Mouse (Mus musculus): ENCODE measurements at regions not wholly inside any gene's neighbourhood (a gene's known extent, or its start where the extent isn't known, plus 50 kb on each side); places are given as distances from the start of the nearest gene placed in this dataset.

DNA sequence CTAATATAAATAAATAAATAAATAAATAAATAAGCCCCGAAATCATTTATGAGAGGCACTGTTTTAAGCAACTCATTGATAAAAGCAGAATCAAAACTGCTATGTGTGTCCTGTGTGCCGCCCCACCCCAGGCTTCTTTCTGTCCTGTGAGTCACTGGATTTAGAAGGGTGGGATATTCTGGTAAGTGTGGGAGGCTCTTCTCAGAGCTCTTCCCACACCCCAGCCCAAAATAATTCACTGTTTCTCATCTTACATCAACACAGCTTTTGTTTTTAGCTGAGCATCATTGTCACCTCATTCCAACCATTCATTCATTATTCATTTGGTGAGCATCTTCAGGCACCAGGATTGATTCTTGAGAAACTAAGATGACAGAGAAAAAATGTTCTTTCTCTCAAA lies 118.4 kb downstream of the Barx2 start:
- DNase-seq = no peak

- no peak for DNase-seq
These were observed 137.3 kb downstream of the Barx2 start for GRCm38 (mm10) chr9:31775956-31776355.

- no peak for DNase-seq
These were observed 147.9 kb downstream of the Barx2 start for GRCm38 (mm10) chr9:31765401-31765800.

- peak in 1 of 2 experiments; percentile 1 for DNase-seq
These were observed 155.2 kb downstream of the Barx2 start for GRCm38 (mm10) chr9:31757894-31758561.

GRCm38 (mm10) chr9:31730443-31730842 lies 182.8 kb downstream of the Barx2 start:
- no peak for DNase-seq

- no peak for DNase-seq
These were observed 194.0 kb downstream of the Barx2 start for GRCm38 (mm10) chr9:31719309-31719708.

DNA sequence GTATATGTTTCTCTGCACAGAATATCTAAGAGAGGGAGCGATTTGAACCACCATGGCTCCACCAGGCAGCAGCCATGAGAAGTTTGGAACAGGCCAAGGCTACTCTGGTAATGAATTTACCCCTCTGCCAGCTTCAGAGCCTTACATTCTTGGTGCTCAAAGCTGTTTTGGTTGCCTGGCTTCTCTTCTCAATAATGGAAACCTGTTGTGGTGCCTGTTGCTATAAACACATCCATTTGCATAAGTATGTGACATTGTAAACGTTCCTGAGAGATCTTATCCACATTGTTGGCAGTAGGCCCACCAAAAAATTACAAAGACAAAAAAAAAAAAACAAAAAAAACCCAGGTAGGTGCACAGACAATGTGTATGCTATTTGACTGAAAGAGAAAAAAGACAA lies 203.2 kb downstream of the Barx2 start:
- DNase-seq = no peak

DNA sequence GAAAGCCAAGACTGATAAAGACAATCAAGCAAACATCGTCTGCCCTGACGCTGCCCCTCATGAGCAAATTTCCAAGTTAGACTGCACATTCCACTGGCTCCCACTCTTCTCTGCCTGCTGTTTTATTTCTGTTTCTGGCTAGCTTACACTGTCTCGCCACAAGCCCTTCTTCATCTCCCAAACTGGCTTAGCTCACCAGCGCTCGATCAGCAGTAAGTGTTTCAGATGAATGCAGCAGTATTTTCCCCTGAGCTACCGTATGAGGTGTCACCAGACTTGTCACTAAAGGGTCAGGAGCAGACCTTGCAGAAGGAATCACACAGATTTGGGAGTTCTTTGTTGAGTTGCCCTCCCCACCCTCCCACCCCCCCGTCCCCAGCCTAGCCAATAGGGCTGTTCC lies 206.6 kb downstream of the Barx2 start:
- no peak for DNase-seq

- no peak for DNase-seq
These were observed 222.3 kb downstream of the Barx2 start for GRCm38 (mm10) chr9:31690921-31691475.

- DNase-seq = no peak
These were observed 224.1 kb upstream of the Tmem45b start for GRCm38 (mm10) chr9:31688398-31688705.

DNA sequence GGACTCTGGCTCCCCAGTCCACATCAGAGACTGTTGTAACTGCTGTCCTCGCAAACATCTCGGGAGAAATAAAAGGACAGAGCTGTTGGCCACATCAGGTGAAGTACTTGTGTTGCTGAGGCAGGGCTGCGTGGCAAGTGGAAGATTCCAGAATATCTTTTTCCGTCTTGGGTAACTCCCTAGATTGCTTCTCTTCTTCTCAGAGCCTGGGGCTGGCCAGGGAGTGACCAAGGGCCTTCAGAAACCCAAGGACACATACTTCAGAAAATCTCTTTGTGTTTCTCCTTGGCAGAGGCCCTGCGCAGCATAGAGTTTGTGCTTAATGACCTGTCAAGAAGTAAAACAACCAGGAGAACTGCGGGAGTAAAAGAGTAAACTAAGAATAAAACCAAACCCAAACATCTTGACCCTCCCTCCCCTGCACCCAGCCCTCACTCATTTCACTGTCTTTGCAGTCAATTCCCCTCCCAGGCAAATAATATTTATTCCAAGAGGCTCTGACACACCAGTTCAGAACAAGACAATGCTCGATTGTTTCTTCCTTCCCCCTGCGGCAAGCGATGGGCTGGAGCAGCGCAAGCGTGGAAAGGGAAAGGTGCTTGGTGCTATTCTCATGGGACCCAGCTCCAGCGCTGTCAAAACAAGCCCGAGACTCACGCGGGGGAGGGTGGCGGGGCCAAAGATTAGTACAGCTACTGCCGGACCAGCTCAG lies 223.6 kb upstream of the Tmem45b start:
- no peak for DNase-seq

DNA sequence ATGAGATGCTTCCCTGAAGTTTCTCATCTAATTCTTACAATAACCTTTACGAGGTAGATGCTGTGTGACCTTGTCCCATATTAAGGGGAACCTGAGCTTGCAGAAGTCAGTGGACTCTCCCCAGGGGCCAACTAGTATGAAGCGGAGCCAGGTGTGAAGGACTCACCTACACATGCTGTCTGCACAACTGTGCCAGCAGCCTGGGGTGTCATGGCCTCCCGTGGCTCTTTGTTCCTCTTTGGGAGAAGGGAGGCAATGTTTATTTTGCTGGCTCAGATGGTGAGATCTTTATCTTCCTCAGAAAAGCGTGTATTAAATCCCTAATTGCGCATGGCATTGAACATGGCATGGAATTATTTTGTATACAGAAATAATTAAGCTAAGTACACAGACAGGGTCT lies 222.2 kb upstream of the Tmem45b start:
- DNase-seq = no peak

DNA sequence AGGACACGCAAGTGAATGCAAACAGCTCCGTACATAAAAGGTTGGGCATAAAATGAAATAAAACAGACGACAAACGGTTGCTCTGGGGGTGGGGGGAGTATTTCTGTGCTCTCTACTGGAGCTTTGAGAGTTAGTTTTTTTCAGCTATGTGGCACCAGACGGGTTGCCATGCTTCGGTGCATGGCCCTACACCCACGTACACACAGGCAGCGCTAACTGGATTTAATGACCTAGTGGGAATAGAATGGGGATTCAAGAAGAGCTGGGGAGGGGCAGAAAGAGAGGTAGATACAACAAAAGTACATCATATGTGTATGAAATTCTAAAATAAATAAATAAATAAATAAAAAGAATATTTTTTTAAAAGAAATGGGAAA lies 220.5 kb upstream of the Tmem45b start:
- no peak for DNase-seq

GRCm38 (mm10) chr9:31684099-31684811 lies 220.0 kb upstream of the Tmem45b start:
- no peak for DNase-seq

DNA sequence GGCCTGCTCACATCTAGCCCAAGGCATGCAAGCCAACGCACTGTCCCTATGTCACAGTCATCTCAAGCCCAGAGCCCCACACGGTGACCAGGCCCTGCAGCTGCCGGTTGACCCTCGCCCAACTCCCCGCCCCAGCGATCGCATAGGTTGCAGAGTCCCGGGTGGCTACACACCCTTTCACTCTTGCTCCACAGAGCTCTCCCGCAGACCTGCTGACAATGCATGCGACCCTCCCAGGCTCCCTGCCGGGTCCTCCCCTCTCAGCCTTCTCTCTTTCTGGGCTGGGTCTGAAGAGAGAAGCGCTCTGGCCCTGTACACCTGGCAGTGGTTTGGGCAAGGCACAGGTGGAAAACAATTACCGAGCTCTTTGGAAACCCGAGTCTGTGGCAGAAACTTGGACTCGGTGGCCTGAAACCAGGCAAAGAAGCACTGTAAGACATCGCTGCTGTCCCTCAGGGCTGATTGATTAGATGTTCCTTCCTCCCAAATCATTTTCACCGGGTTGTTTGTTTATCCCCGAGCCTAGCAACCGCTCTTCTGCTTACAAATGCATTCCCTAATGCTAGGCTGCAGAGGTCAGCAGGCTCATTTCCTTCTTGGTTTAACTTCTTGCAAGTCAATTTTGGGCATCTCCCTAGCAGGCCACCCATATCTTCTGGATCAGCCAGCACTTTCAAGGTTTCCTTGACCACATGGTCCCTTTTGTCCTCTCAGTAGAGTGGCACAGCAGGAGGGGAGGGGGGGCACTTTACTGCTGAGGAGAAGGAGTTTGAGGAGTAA lies 219.2 kb upstream of the Tmem45b start:
- no peak for DNase-seq

GRCm38 (mm10) chr9:31682893-31683292 lies 218.6 kb upstream of the Tmem45b start:
- no peak for DNase-seq

DNA sequence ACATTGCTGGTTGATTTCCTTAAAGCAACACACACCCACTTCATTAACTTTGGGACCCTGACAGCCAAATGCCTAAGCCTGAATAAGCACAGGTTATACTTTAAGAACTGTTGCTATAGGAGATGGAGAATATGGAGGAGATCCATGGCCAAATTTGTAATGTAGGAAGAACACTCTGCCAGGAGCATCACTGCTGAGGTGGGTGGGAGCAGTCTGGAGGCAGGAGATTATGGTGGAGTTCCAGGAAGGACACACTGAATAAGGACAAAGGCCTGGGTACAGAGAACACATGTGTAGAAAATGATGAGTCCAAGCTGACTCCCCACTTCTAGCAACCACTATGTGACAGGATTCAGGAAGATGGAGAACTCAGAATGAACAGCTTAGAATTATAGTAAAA lies 212.9 kb upstream of the Tmem45b start:
- DNase-seq = no peak

- no peak for DNase-seq
These were observed 194.8 kb upstream of the Tmem45b start for GRCm38 (mm10) chr9:31659026-31659425.

- no peak for DNase-seq
These were observed 193.3 kb upstream of the Tmem45b start for GRCm38 (mm10) chr9:31657612-31658011.

DNA sequence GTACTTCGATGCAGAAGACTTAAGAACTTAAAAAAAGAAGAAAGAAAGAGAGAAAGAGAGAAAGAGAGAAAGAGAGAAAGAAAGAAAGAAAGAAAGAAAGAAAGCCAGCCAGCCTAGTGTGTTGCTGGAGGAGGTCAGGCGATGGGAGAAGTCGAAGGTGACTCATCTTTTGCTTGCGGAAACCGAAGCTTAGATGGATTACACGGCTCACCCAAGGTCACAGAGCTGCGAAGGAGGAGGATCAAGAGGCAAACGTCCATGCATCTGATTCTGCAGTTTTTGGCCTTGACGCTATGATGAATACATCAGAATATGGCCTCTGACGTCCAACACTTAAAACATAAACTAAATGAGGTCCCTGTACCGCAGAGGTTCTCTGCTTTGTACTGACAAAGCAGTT lies 192.4 kb upstream of the Tmem45b start:
- no peak for DNase-seq

- DNase-seq = no peak
These were observed 190.5 kb upstream of the Tmem45b start for GRCm38 (mm10) chr9:31654747-31655146.

- DNase-seq = no peak
These were observed 190.0 kb upstream of the Tmem45b start for GRCm38 (mm10) chr9:31654213-31654612.

GRCm38 (mm10) chr9:31653788-31654187 lies 189.5 kb upstream of the Tmem45b start:
- DNase-seq = no peak

Measured in cerebellum, adult 18-20 months (tissue).